Mouse (Mus musculus) MEL (cell line): ENCODE results near the gene Ppp2ca. TPM values are rescaled to one million over a fixed set of nuclear protein-coding genes. Genes with fewer than 3 reads are reported as not detected.
A peak's percentile ranks its signal among the peaks of the same experiment; 100 is the strongest.
"Not testable (repeated sequence)": the region's sequence is repeated elsewhere in the genome, so short reads cannot be mapped to it uniquely, and the experiment has no call there.

Experiments
- DNase-seq: peaks from one replicate; pipeline ENCODE4 v3.0.0; 2011; ENCODE audit warnings: low read depth, low spot score
- H3K27ac ChIP-seq: 2 replicates; pipeline ENCODE4 v1.5.1; 2012; ENCODE audit warnings: low read depth, mild to moderate bottlenecking, control low read depth, low read length, moderate library complexity; ENCODE audit not compliant: control insufficient read depth
- H3K27me3 ChIP-seq, 2 experiments: fragments of 150-350 bp in 1 of 2; sonication (generic) in 1 of 2; 2 replicates each; pipeline ENCODE4 v1.6.1; 2012; ENCODE audit warnings: low read length in 2 of 2, mild to moderate bottlenecking in 2 of 2, improper control_type of control experiment in 1 of 2, moderate library complexity in 1 of 2; ENCODE audit not compliant: insufficient read depth in 2 of 2, control insufficient read depth in 1 of 2
- H3K36me3 ChIP-seq, 2 experiments: 2 replicates each; pipeline ENCODE4 v1.6.1; 2012 to 2014; ENCODE audit warnings: low read length in 2 of 2, improper control_type of control experiment in 1 of 2, inconsistent platforms in 1 of 2, mild to moderate bottlenecking in 1 of 2; ENCODE audit not compliant: insufficient read depth in 2 of 2, control insufficient read depth in 1 of 2
- H3K4me1 ChIP-seq, 2 experiments: fragments of 150-350 bp in 1 of 2; sonication (generic) in 1 of 2; 2 replicates each; pipeline ENCODE4 v1.6.1; 2012; ENCODE audit warnings: low read length in 2 of 2, improper control_type of control experiment in 1 of 2, mild to moderate bottlenecking in 1 of 2; ENCODE audit not compliant: insufficient read depth in 2 of 2, control insufficient read depth in 1 of 2
- H3K4me3 ChIP-seq, 2 experiments: fragments of 150-350 bp in 1 of 2; sonication (generic) in 1 of 2; 2 replicates each; pipeline ENCODE4 v1.5.1; 2012; ENCODE audit warnings: low read depth in 2 of 2, low read length in 2 of 2, mild to moderate bottlenecking in 2 of 2, moderate library complexity in 2 of 2, control low read depth in 1 of 2, improper control_type of control experiment in 1 of 2; ENCODE audit not compliant: control insufficient read depth in 1 of 2, insufficient read depth in 1 of 2
- H3K79me2 ChIP-seq: 2 replicates; pipeline ENCODE4 v1.6.1; 2012; ENCODE audit warnings: mild to moderate bottlenecking, low read length, moderate library complexity; ENCODE audit not compliant: control insufficient read depth, poor library complexity, insufficient read depth
- H3K9ac ChIP-seq: 2 replicates; pipeline ENCODE4 v1.6.1; 2012; ENCODE audit warnings: low read depth, mild to moderate bottlenecking, control low read depth, low read length, moderate library complexity; ENCODE audit not compliant: control insufficient read depth, poor library complexity, severe bottlenecking
- H3K9me3 ChIP-seq: fragments of 150-350 bp; sonication (generic); replicated peaks from 2 replicates; pipeline ENCODE4 v1.6.1; 2012; ENCODE audit warnings: mild to moderate bottlenecking, low read length, improper control_type of control experiment, moderate library complexity; ENCODE audit not compliant: insufficient read depth
- CTCF ChIP-seq, 3 experiments: IDR thresholded peaks in 2 of 3; conservative IDR thresholded peaks in 1 of 3; 2 replicates each; pipeline ENCODE4 v1.5.1; 2011 to 2012; ENCODE audit warnings: low read length in 3 of 3, low read depth in 2 of 3, mild to moderate bottlenecking in 2 of 3, improper control_type of control experiment in 1 of 3, inconsistent platforms in 1 of 3, mixed read lengths in 1 of 3, moderate library complexity in 1 of 3; ENCODE audit not compliant: control insufficient read depth in 1 of 3, insufficient read depth in 1 of 3, poor library complexity in 1 of 3, severe bottlenecking in 1 of 3
- E2F4 ChIP-seq: IDR thresholded peaks from 2 replicates; pipeline ENCODE4 v1.6.1; 2011; ENCODE audit warnings: low read depth, low read length, improper control_type of control experiment, borderline replicate concordance
- MAFK ChIP-seq: IDR thresholded peaks from 2 replicates; pipeline ENCODE4 v1.6.1; 2011; ENCODE audit warnings: low read depth, mild to moderate bottlenecking, low read length, improper control_type of control experiment, borderline replicate concordance
- MEF2A ChIP-seq: IDR thresholded peaks from 2 replicates; pipeline ENCODE4 v1.6.1; 2014; ENCODE audit warnings: low read depth, mild to moderate bottlenecking, inconsistent platforms, low read length, improper control_type of control experiment; ENCODE audit not compliant: poor library complexity, insufficient replicate concordance, severe bottlenecking; ENCODE audit errors: extremely low read depth
- MYC ChIP-seq: IDR thresholded peaks from 2 replicates; pipeline ENCODE4 v1.6.1; 2011; ENCODE audit warnings: low read depth, mild to moderate bottlenecking, low read length, improper control_type of control experiment, moderate library complexity
- SMC3 ChIP-seq: IDR thresholded peaks from 2 replicates; pipeline ENCODE4 v1.6.1; 2011; ENCODE audit warnings: low read depth, low read length, improper control_type of control experiment
- TAL1 ChIP-seq: IDR thresholded peaks from 2 replicates; pipeline ENCODE4 v1.6.1; 2012; ENCODE audit warnings: mild to moderate bottlenecking, inconsistent platforms, low read length, moderate library complexity, mixed read lengths
- polyA plus RNA-seq, 2 experiments: library from polyadenylated mRNA; stranded (reverse) in 1 of 2; unstranded in 1 of 2; fragments of >175 nt in 1 of 2; fragments of >200 nt in 1 of 2; gene quantifications; 2 replicates each; pipeline versions ENCODE4 v1.2.1 to v1.2.4; 2012; ENCODE audit warnings: low replicate concordance in 2 of 2, low read depth in 1 of 2; ENCODE audit not compliant: insufficient read length in 2 of 2, insufficient read depth in 1 of 2, missing spikeins in 1 of 2
- total RNA-seq: library from RNA; depleted of rRNA; stranded (reverse); fragments of 300-350 nt; gene quantifications from 2 replicates; pipeline ENCODE4 v1.2.3, GENCODE M21; 2012

Ppp2ca gene
- total and polyA plus RNA-seq, 3 experiments, result 78.2 to 113 (median 102) TPM

GRCm38 (mm10) chr11:52117156-52117555, 18.7 kb downstream of the Ppp2ca start:
- Histone ChIP-seq H3K9me3 (no peaks in the 10 kb centered on the region), H3K27me3 (no peaks in the 10 kb centered on the region), H3K9ac (no peak overlapping the region), H3K27ac (no peak overlapping the region), H3K4me1 (peaks cover 6 to 15% of the 10 kb centered on the region in 2 experiments; a peak in 3 of 4 replicates), H3K4me3 (no peak overlapping the region), H3K79me2 (peaks cover 19% of the 10 kb centered on the region), H3K36me3 (peaks cover 25 to 72% of the 10 kb centered on the region in 2 experiments)
- DNase-seq, result peak; percentile 13
- no peak for TF ChIP-seq E2F4
- no peak for TF ChIP-seq MAFK

- not testable (repeated sequence) for H3K9me3 ChIP-seq, H3K4me3 ChIP-seq, DNase-seq, H3K27me3 ChIP-seq, H3K9ac ChIP-seq, H3K27ac ChIP-seq, H3K4me1 ChIP-seq, H3K79me2 ChIP-seq
- H3K36me3 ChIP-seq, result peaks cover 6 to 70% of the 10 kb centered on the region in 2 experiments
- TF ChIP-seq MYC (0 out of 2 replicates have a peak, but pooled peaks have one; percentile 28), CTCF (IDR thresholded peaks at IDR 0.05 in 2 of 3, conservative IDR thresholded peaks at IDR 0.05 in 1 of 3; ENCODE audit: control insufficient read depth in 1 of 3, insufficient read depth in 1 of 3, low read depth in 2 of 3, low read length in 3 of 3, poor library complexity in 1 of 3, severe bottlenecking in 1 of 3) (peak in 2 of 3 experiments; percentile 48 to 50; a peak in 4 of 6 replicates), SMC3 (peak; percentile 30; the same call in 1 of the 2 replicates)
Observed at GRCm38 (mm10) chr11:52120415-52120814, 21.9 kb downstream of the Ppp2ca start.

GRCm38 (mm10) chr11:52122045-52122444, 23.6 kb downstream of the Ppp2ca start:
- no peaks in the 10 kb centered on the region for H3K27me3 ChIP-seq
- 0 out of 4 replicates have a peak, but pooled peaks cover 0 to 3% of the 10 kb centered on the region in 2 experiments for H3K4me1 ChIP-seq
- no peak for DNase-seq
- TF ChIP-seq MEF2A, result no peak
- TF ChIP-seq, all 39 proteins: peak for 0
- Histone ChIP-seq H3K9ac (no peak overlapping the region), H3K79me2 (no peaks in the 10 kb centered on the region), H3K36me3 (peaks cover 0 to 64% of the 10 kb centered on the region in 2 experiments; a peak in 2 of 4 replicates), H3K4me3 (no peak overlapping the region), H3K9me3 (no peaks in the 10 kb centered on the region), H3K27ac (no peak overlapping the region)

- Histone ChIP-seq H3K27me3 (no peaks in the 10 kb centered on the region), H3K27ac (no peak overlapping the region), H3K4me3 (no peak overlapping the region), H3K79me2 (no peaks in the 10 kb centered on the region), H3K9me3 (no peaks in the 10 kb centered on the region), H3K4me1 (0 out of 4 replicates have a peak, but pooled peaks cover 0 to 3% of the 10 kb centered on the region in 2 experiments), H3K9ac (no peak overlapping the region), H3K36me3 (peaks cover 0 to 45% of the 10 kb centered on the region in 2 experiments; a peak in 2 of 4 replicates)
- DNase-seq, result peak; percentile 34
- TF ChIP-seq MAFK (no peak), TAL1 (0 out of 2 replicates have a peak, but pooled peaks have one; percentile 8)
Observed at GRCm38 (mm10) chr11:52124468-52124867, 26.0 kb downstream of the Ppp2ca start.
